Mouse (Mus musculus): ENCODE data around the gene Mrpl45. TPM values are rescaled to one million over a fixed set of nuclear protein-coding genes. Genes with fewer than 3 reads are reported as not detected.

The Mrpl45 gene
- total and polyA plus RNA-seq, 3 experiments, result 13.1 to 77.5 (median 46.3) TPM

DNA sequence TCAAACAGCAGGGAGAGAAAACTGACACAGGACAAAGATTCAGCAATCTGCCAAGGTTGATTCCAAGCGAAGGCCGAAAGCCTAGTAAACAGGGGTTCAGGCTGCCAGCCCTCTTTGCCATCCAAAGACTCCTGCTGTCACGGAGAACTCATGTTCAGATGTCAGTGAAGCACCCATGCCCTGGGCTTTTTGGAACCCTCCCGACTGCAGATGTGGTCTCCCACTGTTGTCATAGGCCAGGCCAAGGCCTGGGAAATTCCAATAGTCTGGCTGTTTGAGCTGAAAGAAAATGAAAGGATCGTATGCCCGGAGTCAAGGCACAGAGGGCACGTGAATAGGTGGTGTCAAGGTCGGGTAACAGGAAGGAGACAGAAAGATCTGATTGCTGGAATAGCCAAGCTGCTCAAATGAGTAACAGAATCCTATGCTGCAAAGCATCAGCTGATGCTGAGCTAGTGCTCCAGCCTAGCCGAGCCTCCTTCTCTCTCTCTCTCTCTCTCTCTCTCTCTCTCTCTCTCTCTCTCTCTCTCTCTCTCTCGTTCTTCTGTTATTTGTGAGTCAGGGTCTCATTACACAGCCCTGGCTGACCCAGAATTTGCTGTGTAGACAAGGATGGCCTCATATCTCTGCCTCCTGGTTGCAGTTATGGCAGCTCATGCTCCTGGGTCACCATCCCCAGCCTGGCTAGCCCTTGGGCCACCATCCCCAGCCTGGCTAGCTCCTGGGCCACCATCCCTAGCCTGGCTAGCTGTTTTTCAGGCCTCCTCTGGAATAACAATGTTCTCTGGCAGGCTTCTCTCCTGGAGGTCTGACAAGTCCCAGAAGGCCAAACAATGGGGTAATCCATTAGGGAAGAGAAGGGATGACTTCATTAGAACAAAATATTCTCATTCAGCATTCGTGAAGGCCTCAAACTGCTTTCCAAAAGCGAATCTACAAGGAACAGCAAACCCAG, 26.0 kb upstream of the Mrpl45 start:
- Histone ChIP-seq H3K9me3 (replicated peaks) (peaks cover 2% of the 10 kb centered on the region; the same call in 1 of the 2 replicates), H3K4me3 (ENCODE audit: low read depth, low read length) (no peak overlapping the region), H3K4me1 (ENCODE audit: insufficient read depth, low read depth, low read length) (peaks cover 22% of the 10 kb centered on the region), H3K27me3 (ENCODE audit: insufficient read depth, low read length) (peaks cover 21% of the 10 kb centered on the region), H3K36me3 (replicated peaks) (no peaks in the 10 kb centered on the region)
- no peak for DNase-seq (ENCODE audit: low spot score)
- ATAC-seq (ENCODE audit: extremely low read depth, insufficient number of reproducible peaks, low FRiP score, poor library complexity, severe bottlenecking), result no peak
- TF ChIP-seq GATA1 (IDR thresholded peaks at IDR 0.05; ENCODE audit: borderline replicate concordance, low read length), result no peak
- no peak for TF ChIP-seq GATA2 (IDR thresholded peaks at IDR 0.05; ENCODE audit: borderline replicate concordance, low read depth, low read length)
- no peak for TF ChIP-seq CTCF (IDR thresholded peaks at IDR 0.05; ENCODE audit: low read depth, low read length)
- TF ChIP-seq POLR2AphosphoS5 (IDR thresholded peaks at IDR 0.05; ENCODE audit: insufficient replicate concordance, low read depth, low read length), result no peak
- no peak for TF ChIP-seq TAL1 (conservative IDR thresholded peaks at IDR 0.05; ENCODE audit: low read depth, low read length)

DNA sequence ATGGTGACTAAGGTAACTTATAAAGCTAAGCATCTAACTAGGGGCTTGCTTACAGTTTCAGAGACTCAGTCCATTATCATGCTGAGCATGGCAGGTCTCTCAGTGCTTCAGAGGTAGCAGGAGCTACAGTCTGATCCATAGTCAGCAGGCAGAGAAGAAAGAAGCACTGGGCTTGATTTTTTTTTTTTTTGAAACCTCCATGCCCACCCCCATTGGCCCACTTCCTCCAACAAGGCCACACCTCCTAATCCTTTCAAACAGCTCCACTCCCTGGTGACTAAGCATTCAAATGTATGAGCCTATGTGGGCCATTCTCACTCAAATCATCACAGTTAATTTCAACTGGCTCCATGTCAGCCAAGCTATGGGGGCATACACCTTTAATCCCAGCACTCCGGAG, 22.8 kb upstream of the Mrpl45 start:
- Histone ChIP-seq H3K4me1 (ENCODE audit: insufficient read depth, low read depth, low read length) (peaks cover 13% of the 10 kb centered on the region), H3K27me3 (ENCODE audit: insufficient read depth, low read length) (peaks cover 15% of the 10 kb centered on the region), H3K9me3 (replicated peaks) (peaks cover 2% of the 10 kb centered on the region; the same call in 1 of the 2 replicates), H3K4me3 (ENCODE audit: low read depth, low read length) (no peak overlapping the region), H3K36me3 (replicated peaks) (no peaks in the 10 kb centered on the region)
- TF ChIP-seq GATA2 (IDR thresholded peaks at IDR 0.05; ENCODE audit: borderline replicate concordance, low read depth, low read length) (no peak), GATA1 (IDR thresholded peaks at IDR 0.05; ENCODE audit: borderline replicate concordance, low read length) (no peak), TAL1 (conservative IDR thresholded peaks at IDR 0.05; ENCODE audit: low read depth, low read length) (no peak), POLR2AphosphoS5 (IDR thresholded peaks at IDR 0.05; ENCODE audit: insufficient replicate concordance, low read depth, low read length) (no peak), CTCF (IDR thresholded peaks at IDR 0.05; ENCODE audit: low read depth, low read length) (no peak)
- ATAC-seq (ENCODE audit: extremely low read depth, insufficient number of reproducible peaks, low FRiP score, poor library complexity, severe bottlenecking) (no peak), DNase-seq (ENCODE audit: low spot score) (no peak)

DNA sequence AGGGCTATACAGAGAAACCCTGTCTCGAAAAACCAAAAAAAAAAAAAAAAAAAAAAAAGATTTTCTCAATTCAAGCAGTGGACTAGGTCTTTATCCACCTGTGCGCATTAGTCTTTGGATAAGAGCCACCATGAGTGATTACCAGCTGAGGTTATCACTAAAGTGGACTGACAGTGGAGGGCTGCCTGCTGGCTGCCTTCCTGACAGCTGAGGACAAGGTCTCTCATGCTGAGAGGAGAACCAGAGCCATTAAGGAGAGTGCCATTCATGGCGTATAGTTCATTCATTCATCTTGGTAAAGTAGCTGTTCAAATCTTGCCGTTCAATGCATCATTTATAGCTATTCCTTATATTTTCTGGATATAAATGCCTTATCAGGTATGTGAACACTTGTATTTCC, 19.0 kb upstream of the Mrpl45 start:
- H3K4me3 ChIP-seq (ENCODE audit: low read depth, low read length), result no peak overlapping the region
- TF ChIP-seq CTCF (IDR thresholded peaks at IDR 0.05; ENCODE audit: low read depth, low read length), result no peak
- TF ChIP-seq TAL1 (conservative IDR thresholded peaks at IDR 0.05; ENCODE audit: low read depth, low read length), result no peak
- TF ChIP-seq GATA1 (IDR thresholded peaks at IDR 0.05; ENCODE audit: borderline replicate concordance, low read length), result no peak
- TF ChIP-seq POLR2AphosphoS5 (IDR thresholded peaks at IDR 0.05; ENCODE audit: insufficient replicate concordance, low read depth, low read length), result no peak
- DNase-seq (ENCODE audit: low spot score), result no peak

GRCm38 (mm10) chr11:97299939-97300338, 15.6 kb upstream of the Mrpl45 start:
- no peak for TF ChIP-seq GATA2 (IDR thresholded peaks at IDR 0.05; ENCODE audit: borderline replicate concordance, low read depth, low read length)
- no peak for TF ChIP-seq CTCF (IDR thresholded peaks at IDR 0.05; ENCODE audit: low read depth, low read length)
- no peak for TF ChIP-seq GATA1 (IDR thresholded peaks at IDR 0.05; ENCODE audit: borderline replicate concordance, low read length)
- no peak for TF ChIP-seq TAL1 (conservative IDR thresholded peaks at IDR 0.05; ENCODE audit: low read depth, low read length)
- no peak for TF ChIP-seq POLR2AphosphoS5 (IDR thresholded peaks at IDR 0.05; ENCODE audit: insufficient replicate concordance, low read depth, low read length)
- no peaks in the 10 kb centered on the region for H3K9me3 ChIP-seq (replicated peaks)
- no peaks in the 10 kb centered on the region for H3K36me3 ChIP-seq (replicated peaks)
- H3K27me3 ChIP-seq (ENCODE audit: insufficient read depth, low read length), result peaks cover 4% of the 10 kb centered on the region; the same call in 1 of the 2 replicates
- DNase-seq (ENCODE audit: low spot score) (no peak), ATAC-seq (ENCODE audit: extremely low read depth, insufficient number of reproducible peaks, low FRiP score, poor library complexity, severe bottlenecking) (no peak)
- no peak overlapping the region for H3K4me3 ChIP-seq (ENCODE audit: low read depth, low read length)
- H3K4me1 ChIP-seq (ENCODE audit: insufficient read depth, low read depth, low read length), result peaks cover 26% of the 10 kb centered on the region

More for the DNA sequence above, 19.0 kb upstream of the Mrpl45 start:
- Histone ChIP-seq H3K27me3 (ENCODE audit: insufficient read depth, low read length) (peaks cover 4% of the 10 kb centered on the region; the same call in 1 of the 2 replicates), H3K36me3 (replicated peaks) (no peaks in the 10 kb centered on the region), H3K9me3 (replicated peaks) (peaks cover 2% of the 10 kb centered on the region; the same call in 1 of the 2 replicates), H3K4me1 (ENCODE audit: insufficient read depth, low read depth, low read length) (peaks cover 17% of the 10 kb centered on the region)
- ATAC-seq (ENCODE audit: extremely low read depth, insufficient number of reproducible peaks, low FRiP score, poor library complexity, severe bottlenecking), result no peak

- no peak for ATAC-seq (ENCODE audit: extremely low read depth, insufficient number of reproducible peaks, low FRiP score, poor library complexity, severe bottlenecking)
- H3K4me1 ChIP-seq (ENCODE audit: insufficient read depth, low read depth, low read length), result peaks cover 18% of the 10 kb centered on the region
- no peak for DNase-seq (ENCODE audit: low spot score)
- TF ChIP-seq CTCF (IDR thresholded peaks at IDR 0.05; ENCODE audit: low read depth, low read length), result no peak
- no peak for TF ChIP-seq TAL1 (conservative IDR thresholded peaks at IDR 0.05; ENCODE audit: low read depth, low read length)
- TF ChIP-seq GATA2 (IDR thresholded peaks at IDR 0.05; ENCODE audit: borderline replicate concordance, low read depth, low read length), result no peak
- no peak overlapping the region for H3K4me3 ChIP-seq (ENCODE audit: low read depth, low read length)
- no peaks in the 10 kb centered on the region for H3K9me3 ChIP-seq (replicated peaks)
- no peaks in the 10 kb centered on the region for H3K36me3 ChIP-seq (replicated peaks)
- peaks cover 4% of the 10 kb centered on the region; the same call in 1 of the 2 replicates for H3K27me3 ChIP-seq (ENCODE audit: insufficient read depth, low read length)
These were observed 14.1 kb upstream of the Mrpl45 start for GRCm38 (mm10) chr11:97301406-97301805.

- no peak for ATAC-seq (ENCODE audit: extremely low read depth, insufficient number of reproducible peaks, low FRiP score, poor library complexity, severe bottlenecking)
- no peaks in the 10 kb centered on the region for H3K36me3 ChIP-seq (replicated peaks)
- no peak for DNase-seq (ENCODE audit: low spot score)
- no peak overlapping the region for H3K4me3 ChIP-seq (ENCODE audit: low read depth, low read length)
- H3K27me3 ChIP-seq (ENCODE audit: insufficient read depth, low read length), result peaks cover 4% of the 10 kb centered on the region; the same call in 1 of the 2 replicates
- H3K4me1 ChIP-seq (ENCODE audit: insufficient read depth, low read depth, low read length), result peaks cover 18% of the 10 kb centered on the region
- H3K9me3 ChIP-seq (replicated peaks), result no peaks in the 10 kb centered on the region
- TF ChIP-seq CTCF (IDR thresholded peaks at IDR 0.05; ENCODE audit: low read depth, low read length) (no peak), TAL1 (conservative IDR thresholded peaks at IDR 0.05; ENCODE audit: low read depth, low read length) (no peak), GATA1 (IDR thresholded peaks at IDR 0.05; ENCODE audit: borderline replicate concordance, low read length) (no peak), POLR2AphosphoS5 (IDR thresholded peaks at IDR 0.05; ENCODE audit: insufficient replicate concordance, low read depth, low read length) (no peak), GATA2 (IDR thresholded peaks at IDR 0.05; ENCODE audit: borderline replicate concordance, low read depth, low read length) (no peak)
These were observed 13.2 kb upstream of the Mrpl45 start for GRCm38 (mm10) chr11:97302231-97302781.

Data from G1E (cell line).